Mouse (Mus musculus): ENCODE measurements around the gene Chrna9. TPM values are rescaled to one million over a fixed set of nuclear protein-coding genes. Genes with fewer than 3 reads are reported as not detected.

The Chrna9 gene
- polyA plus RNA-seq, 1 experiment from 2014 or later = 0.53 TPM

- Histone ChIP-seq H3K9ac (ENCODE audit: low read depth, low read length) (no peak overlapping the region), H3K9me3 (ENCODE audit: control insufficient read depth, low read length) (no peaks in the 10 kb centered on the region), H3K4me3 (ENCODE audit: low read length) (no peak overlapping the region), H3K27me3 (ENCODE audit: control insufficient read depth, insufficient read depth, low read length) (no peaks in the 10 kb centered on the region), H3K36me3 (ENCODE audit: control insufficient read depth, insufficient read depth, low read length) (no peaks in the 10 kb centered on the region), H3K4me2 (replicated peaks; ENCODE audit: low read depth, low read length) (no peak overlapping the region), H3K4me1 (ENCODE audit: control insufficient read depth, insufficient read depth, low read length) (no peaks in the 10 kb centered on the region), H3K27ac (ENCODE audit: low read depth, low read length) (no peak overlapping the region)
- WGBS = 79% methylated on average over 5 of the region's 5 CpGs
- ATAC-seq (ENCODE audit: low FRiP score, low TSS enrichment) = no peak
These were observed 25.3 kb downstream of the Chrna9 start for GRCm38 (mm10) chr5:65959893-65960596.

GRCm38 (mm10) chr5:65960597-65960950, 25.9 kb downstream of the Chrna9 start:
- no peak overlapping the region for H3K27ac ChIP-seq (ENCODE audit: low read depth, low read length)
- H3K4me3 ChIP-seq (ENCODE audit: low read length) = no peak overlapping the region
- H3K4me2 ChIP-seq (replicated peaks; ENCODE audit: low read depth, low read length) = no peak overlapping the region
- no peak overlapping the region for H3K9ac ChIP-seq (ENCODE audit: low read depth, low read length)
- no peak for ATAC-seq (ENCODE audit: low FRiP score, low TSS enrichment)
- no peaks in the 10 kb centered on the region for H3K4me1 ChIP-seq (ENCODE audit: control insufficient read depth, insufficient read depth, low read length)
- 84% methylated on average over 11 of the region's 11 CpGs for WGBS
- no peaks in the 10 kb centered on the region for H3K36me3 ChIP-seq (ENCODE audit: control insufficient read depth, insufficient read depth, low read length)
- H3K27me3 ChIP-seq (ENCODE audit: control insufficient read depth, insufficient read depth, low read length) = no peaks in the 10 kb centered on the region
- H3K9me3 ChIP-seq (ENCODE audit: control insufficient read depth, low read length) = no peaks in the 10 kb centered on the region

GRCm38 (mm10) chr5:65963291-65963690, 28.6 kb downstream of the Chrna9 start:
- Histone ChIP-seq H3K27me3 (ENCODE audit: control insufficient read depth, insufficient read depth, low read length) (no peaks in the 10 kb centered on the region), H3K4me1 (ENCODE audit: control insufficient read depth, insufficient read depth, low read length) (no peaks in the 10 kb centered on the region), H3K4me2 (replicated peaks; ENCODE audit: low read depth, low read length) (no peak overlapping the region), H3K36me3 (ENCODE audit: control insufficient read depth, insufficient read depth, low read length) (no peaks in the 10 kb centered on the region), H3K4me3 (ENCODE audit: low read length) (no peak overlapping the region), H3K27ac (ENCODE audit: low read depth, low read length) (no peak overlapping the region), H3K9ac (ENCODE audit: low read depth, low read length) (no peak overlapping the region), H3K9me3 (ENCODE audit: control insufficient read depth, low read length) (no peaks in the 10 kb centered on the region)
- WGBS = 95% methylated on average over 5 of the region's 5 CpGs
- ATAC-seq (ENCODE audit: low FRiP score, low TSS enrichment) = no peak

- WGBS = 35% methylated on average over 7 of the region's 7 CpGs
- Histone ChIP-seq H3K4me1 (ENCODE audit: control insufficient read depth, insufficient read depth, low read length) (no peaks in the 10 kb centered on the region), H3K4me2 (replicated peaks; ENCODE audit: low read depth, low read length) (no peak overlapping the region), H3K36me3 (ENCODE audit: control insufficient read depth, insufficient read depth, low read length) (no peaks in the 10 kb centered on the region), H3K9me3 (ENCODE audit: control insufficient read depth, low read length) (no peaks in the 10 kb centered on the region), H3K9ac (ENCODE audit: low read depth, low read length) (no peak overlapping the region), H3K27ac (ENCODE audit: low read depth, low read length) (no peak overlapping the region), H3K27me3 (ENCODE audit: control insufficient read depth, insufficient read depth, low read length) (no peaks in the 10 kb centered on the region), H3K4me3 (ENCODE audit: low read length) (no peak overlapping the region)
- peak; percentile 40; the same call in 1 of the 2 replicates for ATAC-seq (ENCODE audit: low FRiP score, low TSS enrichment)
These were observed 31.1 kb downstream of the Chrna9 start for GRCm38 (mm10) chr5:65965771-65966279.

- H3K4me1 ChIP-seq (ENCODE audit: control insufficient read depth, insufficient read depth, low read length) = no peaks in the 10 kb centered on the region
- no peak overlapping the region for H3K9ac ChIP-seq (ENCODE audit: low read depth, low read length)
- H3K4me3 ChIP-seq (ENCODE audit: low read length) = no peak overlapping the region
- no peak overlapping the region for H3K27ac ChIP-seq (ENCODE audit: low read depth, low read length)
- H3K4me2 ChIP-seq (replicated peaks; ENCODE audit: low read depth, low read length) = no peak overlapping the region
- no peak for ATAC-seq (ENCODE audit: low FRiP score, low TSS enrichment)
- H3K36me3 ChIP-seq (ENCODE audit: control insufficient read depth, insufficient read depth, low read length) = no peaks in the 10 kb centered on the region
- H3K27me3 ChIP-seq (ENCODE audit: control insufficient read depth, insufficient read depth, low read length) = no peaks in the 10 kb centered on the region
- 52% methylated on average over 12 of the region's 12 CpGs for WGBS
- H3K9me3 ChIP-seq (ENCODE audit: control insufficient read depth, low read length) = no peaks in the 10 kb centered on the region
These were observed 32.4 kb downstream of the Chrna9 start for GRCm38 (mm10) chr5:65967091-65967490.

GRCm38 (mm10) chr5:65968004-65968403, 33.3 kb downstream of the Chrna9 start:
- H3K4me2 ChIP-seq (replicated peaks; ENCODE audit: low read depth, low read length) = no peak overlapping the region
- H3K9me3 ChIP-seq (ENCODE audit: control insufficient read depth, low read length) = no peaks in the 10 kb centered on the region
- no peak for ATAC-seq (ENCODE audit: low FRiP score, low TSS enrichment)
- H3K4me1 ChIP-seq (ENCODE audit: control insufficient read depth, insufficient read depth, low read length) = no peaks in the 10 kb centered on the region
- no peak overlapping the region for H3K9ac ChIP-seq (ENCODE audit: low read depth, low read length)
- WGBS = 92% methylated on average over 3 of the region's 3 CpGs
- no peaks in the 10 kb centered on the region for H3K27me3 ChIP-seq (ENCODE audit: control insufficient read depth, insufficient read depth, low read length)
- H3K4me3 ChIP-seq (ENCODE audit: low read length) = no peak overlapping the region
- no peaks in the 10 kb centered on the region for H3K36me3 ChIP-seq (ENCODE audit: control insufficient read depth, insufficient read depth, low read length)
- no peak overlapping the region for H3K27ac ChIP-seq (ENCODE audit: low read depth, low read length)

- no peak overlapping the region for H3K9ac ChIP-seq (ENCODE audit: low read depth, low read length)
- no peaks in the 10 kb centered on the region for H3K36me3 ChIP-seq (ENCODE audit: control insufficient read depth, insufficient read depth, low read length)
- H3K27me3 ChIP-seq (ENCODE audit: control insufficient read depth, insufficient read depth, low read length) = no peaks in the 10 kb centered on the region
- H3K4me1 ChIP-seq (ENCODE audit: control insufficient read depth, insufficient read depth, low read length) = no peaks in the 10 kb centered on the region
- H3K4me3 ChIP-seq (ENCODE audit: low read length) = no peak overlapping the region
- 46% methylated on average over 2 of the region's 2 CpGs for WGBS
- ATAC-seq (ENCODE audit: low FRiP score, low TSS enrichment) = no peak
- no peak overlapping the region for H3K27ac ChIP-seq (ENCODE audit: low read depth, low read length)
- no peak overlapping the region for H3K4me2 ChIP-seq (replicated peaks; ENCODE audit: low read depth, low read length)
- H3K9me3 ChIP-seq (ENCODE audit: control insufficient read depth, low read length) = no peaks in the 10 kb centered on the region
These were observed 38.5 kb downstream of the Chrna9 start for GRCm38 (mm10) chr5:65973189-65973588.

GRCm38 (mm10) chr5:65975731-65976130, 41.0 kb downstream of the Chrna9 start:
- no peaks in the 10 kb centered on the region for H3K36me3 ChIP-seq (ENCODE audit: control insufficient read depth, insufficient read depth, low read length)
- no peaks in the 10 kb centered on the region for H3K9me3 ChIP-seq (ENCODE audit: control insufficient read depth, low read length)
- no peak overlapping the region for H3K4me3 ChIP-seq (ENCODE audit: low read length)
- ATAC-seq (ENCODE audit: low FRiP score, low TSS enrichment) = no peak
- no peak overlapping the region for H3K4me2 ChIP-seq (replicated peaks; ENCODE audit: low read depth, low read length)
- WGBS = 92% methylated on average over 13 of the region's 13 CpGs
- H3K4me1 ChIP-seq (ENCODE audit: control insufficient read depth, insufficient read depth, low read length) = no peaks in the 10 kb centered on the region
- H3K27me3 ChIP-seq (ENCODE audit: control insufficient read depth, insufficient read depth, low read length) = no peaks in the 10 kb centered on the region
- no peak overlapping the region for H3K9ac ChIP-seq (ENCODE audit: low read depth, low read length)
- no peak overlapping the region for H3K27ac ChIP-seq (ENCODE audit: low read depth, low read length)

- no peaks in the 10 kb centered on the region for H3K9me3 ChIP-seq (ENCODE audit: control insufficient read depth, low read length)
- no peak overlapping the region for H3K27ac ChIP-seq (ENCODE audit: low read depth, low read length)
- WGBS = 89% methylated on average over 5 of the region's 5 CpGs
- no peaks in the 10 kb centered on the region for H3K4me1 ChIP-seq (ENCODE audit: control insufficient read depth, insufficient read depth, low read length)
- no peaks in the 10 kb centered on the region for H3K36me3 ChIP-seq (ENCODE audit: control insufficient read depth, insufficient read depth, low read length)
- no peak overlapping the region for H3K4me3 ChIP-seq (ENCODE audit: low read length)
- no peaks in the 10 kb centered on the region for H3K27me3 ChIP-seq (ENCODE audit: control insufficient read depth, insufficient read depth, low read length)
- ATAC-seq (ENCODE audit: low FRiP score, low TSS enrichment) = no peak
- H3K9ac ChIP-seq (ENCODE audit: low read depth, low read length) = no peak overlapping the region
- no peak overlapping the region for H3K4me2 ChIP-seq (replicated peaks; ENCODE audit: low read depth, low read length)
These were observed 51.7 kb downstream of the Chrna9 start for GRCm38 (mm10) chr5:65986426-65986825.
